Mouse (Mus musculus): Measurements from ENCODE around the gene Wdfy3. TPM values are rescaled to one million over a fixed set of nuclear protein-coding genes. Genes with fewer than 3 reads are reported as not detected.

The Wdfy3 gene
- polyA plus RNA-seq, 1 experiment from 2014 or later, result 14.3 TPM

DNA sequence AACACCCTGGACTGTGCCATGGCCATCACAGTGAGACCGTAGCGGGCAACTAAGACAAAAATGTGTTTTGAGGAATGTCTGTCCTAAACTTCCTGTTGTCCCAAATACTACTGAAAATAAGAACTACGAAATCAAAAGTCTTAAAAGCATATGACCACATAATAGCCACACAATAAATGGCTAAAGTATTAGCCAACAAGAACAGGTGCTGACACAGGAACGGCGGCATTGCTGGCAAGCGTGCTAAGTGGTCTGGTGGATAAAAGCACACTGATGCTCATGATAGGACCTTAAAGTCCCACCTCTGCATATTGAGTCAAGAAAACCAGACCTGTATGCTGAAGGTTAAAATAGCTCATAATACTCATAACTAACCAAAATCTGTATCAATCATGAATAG is 3.3 kb downstream of the Wdfy3 start:
- H3K4me1 ChIP-seq (ENCODE audit: control insufficient read depth, insufficient read depth, low read length), result peaks cover 33% of the 10 kb centered on the region
- ATAC-seq (replicated peaks; ENCODE audit: insufficient number of reproducible peaks, low FRiP score, low TSS enrichment), result no peak
- 94% methylated on average over 6 of the region's 6 CpGs for WGBS (ENCODE audit: insufficient replicate concordance)

DNA sequence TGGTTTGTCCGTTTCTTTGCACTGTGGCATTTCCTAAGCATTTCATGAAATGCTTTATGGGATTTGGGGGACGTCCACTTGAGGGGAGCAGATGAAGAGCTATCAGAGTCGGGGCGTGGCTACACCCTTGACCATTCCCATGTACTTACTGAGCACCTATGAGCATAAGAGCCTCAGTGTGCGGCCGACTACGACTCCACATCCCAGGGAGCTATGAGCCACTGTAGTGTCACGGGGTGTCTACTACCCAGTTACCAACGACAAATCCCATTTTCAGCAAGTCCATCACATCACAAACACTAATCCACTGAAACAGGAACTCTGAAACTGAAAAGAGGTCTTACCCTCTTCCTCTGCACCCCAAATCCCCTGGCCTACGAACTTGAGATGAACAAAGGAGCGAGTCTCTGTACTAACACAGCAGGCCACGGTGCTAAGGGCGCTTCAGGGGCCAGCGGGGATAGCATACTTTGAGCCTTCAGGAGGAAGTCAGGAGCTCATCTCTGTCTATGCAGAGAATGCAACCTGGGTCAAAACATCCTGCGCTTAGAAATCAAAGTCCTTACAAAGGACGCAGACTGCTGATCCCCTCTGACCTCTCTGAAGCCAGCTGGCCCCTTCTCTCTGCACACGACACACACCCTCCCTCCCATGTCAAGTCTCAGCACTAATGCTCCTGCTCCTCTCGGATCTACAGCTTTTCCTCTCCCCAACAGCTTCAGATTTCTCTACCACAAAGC is 6.5 kb downstream of the Wdfy3 start:
- Histone ChIP-seq H3K9ac (ENCODE audit: low read depth, low read length) (no peak overlapping the region), H3K4me3 (ENCODE audit: low read depth, low read length) (no peak overlapping the region), H3K9me3 (replicated peaks; ENCODE audit: control insufficient read depth, low read length) (no peaks in the 10 kb centered on the region), H3K27me3 (ENCODE audit: control insufficient read depth, insufficient read depth, low read length) (no peaks in the 10 kb centered on the region), H3K4me1 (ENCODE audit: control insufficient read depth, insufficient read depth, low read length) (peaks cover 31% of the 10 kb centered on the region), H3K4me2 (no peak overlapping the region), H3K27ac (ENCODE audit: low read depth, low read length) (no peak overlapping the region), H3K36me3 (ENCODE audit: control insufficient read depth, insufficient read depth, low read length) (peaks cover 4% of the 10 kb centered on the region; the same call in 1 of the 2 replicates)
- no peak for ATAC-seq (replicated peaks; ENCODE audit: insufficient number of reproducible peaks, low FRiP score, low TSS enrichment)
- WGBS (ENCODE audit: insufficient replicate concordance), result 53% methylated on average over 18 of the region's 18 CpGs

More for the DNA sequence above, 3.3 kb downstream of the Wdfy3 start:
- H3K36me3 ChIP-seq (ENCODE audit: control insufficient read depth, insufficient read depth, low read length), result peaks cover 4% of the 10 kb centered on the region; the same call in 1 of the 2 replicates
- H3K27ac ChIP-seq (ENCODE audit: low read depth, low read length), result no peak overlapping the region
- no peak overlapping the region for H3K4me3 ChIP-seq (ENCODE audit: low read depth, low read length)
- no peak overlapping the region for H3K9ac ChIP-seq (ENCODE audit: low read depth, low read length)
- H3K4me2 ChIP-seq, result no peak overlapping the region
- no peaks in the 10 kb centered on the region for H3K27me3 ChIP-seq (ENCODE audit: control insufficient read depth, insufficient read depth, low read length)
- H3K9me3 ChIP-seq (replicated peaks; ENCODE audit: control insufficient read depth, low read length), result no peaks in the 10 kb centered on the region

DNA sequence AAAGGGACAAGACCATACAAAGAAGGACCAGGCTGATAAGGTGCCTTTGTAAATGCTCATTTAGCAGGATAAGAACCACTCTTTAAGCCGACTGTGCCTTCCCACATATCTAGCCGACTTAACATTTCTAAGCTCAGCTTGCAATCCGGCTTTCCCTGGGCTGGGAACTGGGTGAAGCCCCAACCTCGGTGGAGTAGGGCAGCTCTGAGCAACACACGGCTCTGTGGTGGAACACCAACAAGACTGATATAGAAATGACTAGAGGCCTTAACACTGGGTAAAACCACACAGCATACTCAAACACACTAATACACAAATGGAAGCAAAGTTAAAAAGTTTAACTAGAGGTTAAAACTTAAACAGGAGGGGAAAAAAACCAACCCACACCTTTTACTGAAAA is 7.9 kb downstream of the Wdfy3 start:
- Histone ChIP-seq H3K9me3 (replicated peaks; ENCODE audit: control insufficient read depth, low read length) (no peaks in the 10 kb centered on the region), H3K9ac (ENCODE audit: low read depth, low read length) (no peak overlapping the region), H3K36me3 (ENCODE audit: control insufficient read depth, insufficient read depth, low read length) (peaks cover 1% of the 10 kb centered on the region; the same call in 1 of the 2 replicates), H3K4me1 (ENCODE audit: control insufficient read depth, insufficient read depth, low read length) (peaks cover 27% of the 10 kb centered on the region), H3K4me3 (ENCODE audit: low read depth, low read length) (no peak overlapping the region), H3K27me3 (ENCODE audit: control insufficient read depth, insufficient read depth, low read length) (no peaks in the 10 kb centered on the region), H3K27ac (ENCODE audit: low read depth, low read length) (no peak overlapping the region), H3K4me2 (no peak overlapping the region)
- 34% methylated on average over 5 of the region's 5 CpGs for WGBS (ENCODE audit: insufficient replicate concordance)
- ATAC-seq (replicated peaks; ENCODE audit: insufficient number of reproducible peaks, low FRiP score, low TSS enrichment), result no peak

DNA sequence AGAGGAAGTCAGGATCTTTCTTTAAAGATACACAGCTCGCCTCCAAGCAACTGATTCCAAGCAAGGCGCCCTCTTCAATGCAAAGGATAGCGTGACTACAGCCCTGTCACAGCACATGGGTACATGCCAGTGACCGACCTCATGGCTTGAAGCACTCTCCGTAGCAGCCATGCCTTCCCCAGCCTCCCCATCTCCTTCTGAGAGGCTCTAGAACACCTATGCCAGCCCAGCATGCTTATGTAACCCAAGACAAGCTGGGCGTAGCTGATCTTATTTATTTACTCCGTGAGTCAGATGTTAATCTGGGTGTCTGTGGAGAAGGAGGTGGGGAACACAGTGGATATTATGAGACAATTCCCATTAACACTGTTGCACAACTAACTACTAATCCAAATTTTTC is 13.8 kb downstream of the Wdfy3 start:
- H3K9me3 ChIP-seq (replicated peaks; ENCODE audit: control insufficient read depth, low read length), result no peaks in the 10 kb centered on the region
- no peaks in the 10 kb centered on the region for H3K36me3 ChIP-seq (ENCODE audit: control insufficient read depth, insufficient read depth, low read length)
- WGBS (ENCODE audit: insufficient replicate concordance), result 60% methylated on average over 7 of the region's 7 CpGs
- no peak for ATAC-seq (replicated peaks; ENCODE audit: insufficient number of reproducible peaks, low FRiP score, low TSS enrichment)
- H3K9ac ChIP-seq (ENCODE audit: low read depth, low read length), result no peak overlapping the region
- H3K4me3 ChIP-seq (ENCODE audit: low read depth, low read length), result no peak overlapping the region
- H3K4me1 ChIP-seq (ENCODE audit: control insufficient read depth, insufficient read depth, low read length), result peaks cover 11% of the 10 kb centered on the region
- H3K27me3 ChIP-seq (ENCODE audit: control insufficient read depth, insufficient read depth, low read length), result no peaks in the 10 kb centered on the region
- H3K4me2 ChIP-seq, result no peak overlapping the region
- H3K27ac ChIP-seq (ENCODE audit: low read depth, low read length), result no peak overlapping the region

DNA sequence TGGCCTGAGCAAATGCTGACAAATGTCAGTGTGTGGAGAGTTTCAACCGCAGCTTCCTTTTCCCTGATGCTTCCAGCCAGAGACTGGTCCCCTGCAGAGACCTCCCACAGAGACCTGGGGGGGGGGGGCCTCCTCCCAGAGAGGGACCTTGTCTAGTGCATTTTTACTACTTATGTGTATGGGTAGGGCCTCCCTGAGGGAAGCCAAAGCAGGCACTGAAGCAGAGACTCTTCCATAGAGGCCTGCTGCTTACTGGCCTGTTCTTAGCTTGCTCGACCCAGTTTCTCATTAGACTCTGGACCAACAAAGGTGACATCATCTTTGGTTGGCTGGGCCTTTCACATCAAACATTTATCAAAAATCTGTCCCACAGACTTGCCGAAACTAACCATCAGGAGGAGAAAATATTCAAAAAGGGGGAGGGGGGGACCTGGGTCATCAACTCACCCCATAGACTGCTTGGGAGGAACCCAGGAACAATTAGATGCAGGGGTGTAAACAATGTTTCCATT is 14.5 kb downstream of the Wdfy3 start:
- Histone ChIP-seq H3K9me3 (replicated peaks; ENCODE audit: control insufficient read depth, low read length) (no peaks in the 10 kb centered on the region), H3K4me2 (no peak overlapping the region), H3K36me3 (ENCODE audit: control insufficient read depth, insufficient read depth, low read length) (no peaks in the 10 kb centered on the region), H3K9ac (ENCODE audit: low read depth, low read length) (no peak overlapping the region), H3K4me1 (ENCODE audit: control insufficient read depth, insufficient read depth, low read length) (peaks cover 15% of the 10 kb centered on the region), H3K27me3 (ENCODE audit: control insufficient read depth, insufficient read depth, low read length) (no peaks in the 10 kb centered on the region), H3K4me3 (ENCODE audit: low read depth, low read length) (no peak overlapping the region), H3K27ac (ENCODE audit: low read depth, low read length) (no peak overlapping the region)
- no peak for ATAC-seq (replicated peaks; ENCODE audit: insufficient number of reproducible peaks, low FRiP score, low TSS enrichment)
- whole genome bisulfite sequencing (ENCODE audit: insufficient replicate concordance), result 43% methylated on average over 3 of the region's 3 CpGs

DNA sequence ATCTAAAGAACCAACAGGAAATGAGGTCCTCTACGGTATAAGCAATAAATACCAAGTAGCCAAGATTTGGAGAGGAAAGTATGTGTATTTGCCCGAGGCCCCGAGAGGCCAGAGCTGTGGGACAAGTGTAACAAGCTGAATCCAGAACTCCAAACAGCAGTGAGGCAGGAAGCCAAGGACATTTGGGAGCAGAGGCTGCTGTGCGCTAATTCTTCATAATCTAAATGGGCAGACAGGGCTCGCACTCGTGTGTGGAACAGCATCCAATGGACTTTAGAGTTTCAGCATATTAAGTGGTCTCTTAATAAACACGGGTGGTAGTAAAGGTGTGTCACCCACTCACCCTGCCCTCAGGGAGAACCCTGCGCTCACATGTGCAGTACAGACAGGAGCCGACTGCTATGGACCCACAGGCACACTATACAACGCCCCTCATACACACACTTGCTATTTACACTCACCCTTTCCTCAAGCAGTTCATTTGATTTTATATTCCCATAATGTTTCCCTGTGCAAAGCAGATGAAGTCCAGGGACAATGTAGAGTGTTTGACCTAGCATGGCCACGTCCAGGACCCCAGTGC is 15.1 kb downstream of the Wdfy3 start:
- H3K9ac ChIP-seq (ENCODE audit: low read depth, low read length), result no peak overlapping the region
- WGBS (ENCODE audit: insufficient replicate concordance), result 76% methylated on average over 11 of the region's 11 CpGs
- peaks cover 15% of the 10 kb centered on the region for H3K4me1 ChIP-seq (ENCODE audit: control insufficient read depth, insufficient read depth, low read length)
- no peak overlapping the region for H3K27ac ChIP-seq (ENCODE audit: low read depth, low read length)
- no peaks in the 10 kb centered on the region for H3K27me3 ChIP-seq (ENCODE audit: control insufficient read depth, insufficient read depth, low read length)
- no peak overlapping the region for H3K4me3 ChIP-seq (ENCODE audit: low read depth, low read length)
- H3K36me3 ChIP-seq (ENCODE audit: control insufficient read depth, insufficient read depth, low read length), result no peaks in the 10 kb centered on the region
- no peak for ATAC-seq (replicated peaks; ENCODE audit: insufficient number of reproducible peaks, low FRiP score, low TSS enrichment)
- no peaks in the 10 kb centered on the region for H3K9me3 ChIP-seq (replicated peaks; ENCODE audit: control insufficient read depth, low read length)
- H3K4me2 ChIP-seq, result no peak overlapping the region

DNA sequence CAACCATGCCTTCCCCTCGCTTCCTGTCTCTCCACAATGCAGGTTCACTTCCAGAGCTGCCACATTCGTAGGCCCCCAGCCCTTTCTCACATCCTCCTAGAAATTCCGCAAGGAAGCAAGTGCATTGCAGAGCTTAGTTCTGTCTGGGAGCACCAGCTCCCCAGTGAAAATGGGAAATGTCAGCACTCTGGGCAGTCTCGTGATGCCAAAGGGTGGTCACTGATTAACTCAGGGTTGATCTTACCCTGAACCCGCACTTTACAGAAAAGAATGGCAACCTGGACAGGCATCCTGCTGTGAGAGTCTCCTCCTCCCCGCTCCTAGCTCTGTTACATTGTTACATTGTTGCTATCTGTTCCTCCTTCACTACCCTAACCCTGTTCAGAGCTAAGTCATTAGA is 16.8 kb downstream of the Wdfy3 start:
- no peak overlapping the region for H3K4me2 ChIP-seq
- ATAC-seq (replicated peaks; ENCODE audit: insufficient number of reproducible peaks, low FRiP score, low TSS enrichment), result no peak
- 72% methylated on average over 6 of the region's 6 CpGs for whole genome bisulfite sequencing (ENCODE audit: insufficient replicate concordance)
- H3K4me3 ChIP-seq (ENCODE audit: low read depth, low read length), result no peak overlapping the region
- H3K27ac ChIP-seq (ENCODE audit: low read depth, low read length), result no peak overlapping the region
- peaks cover 15% of the 10 kb centered on the region for H3K4me1 ChIP-seq (ENCODE audit: control insufficient read depth, insufficient read depth, low read length)
- H3K9ac ChIP-seq (ENCODE audit: low read depth, low read length), result no peak overlapping the region
- H3K9me3 ChIP-seq (replicated peaks; ENCODE audit: control insufficient read depth, low read length), result no peaks in the 10 kb centered on the region
- no peaks in the 10 kb centered on the region for H3K27me3 ChIP-seq (ENCODE audit: control insufficient read depth, insufficient read depth, low read length)
- H3K36me3 ChIP-seq (ENCODE audit: control insufficient read depth, insufficient read depth, low read length), result no peaks in the 10 kb centered on the region; the same call in 1 of the 2 replicates

DNA sequence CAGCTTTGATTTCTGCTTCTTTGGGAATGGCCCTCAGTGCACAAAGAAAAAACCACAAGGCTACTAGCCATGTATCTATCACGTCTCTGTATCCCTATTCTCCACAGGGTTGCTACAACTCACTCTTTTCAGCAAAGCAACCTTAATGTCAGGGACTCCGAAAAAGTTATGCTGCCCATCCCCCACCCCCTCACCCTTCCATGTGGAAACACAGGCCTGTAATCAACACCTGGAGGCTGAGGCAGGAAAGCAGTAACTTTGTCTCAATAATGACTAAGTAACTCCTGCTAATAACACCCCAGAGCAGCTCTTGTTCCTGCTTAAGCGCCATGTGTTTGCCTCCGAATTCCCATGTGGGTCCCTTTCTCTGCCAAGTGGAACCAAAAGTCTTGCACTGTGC is 17.3 kb downstream of the Wdfy3 start:
- ATAC-seq (replicated peaks; ENCODE audit: insufficient number of reproducible peaks, low FRiP score, low TSS enrichment), result no peak
- no peaks in the 10 kb centered on the region for H3K27me3 ChIP-seq (ENCODE audit: control insufficient read depth, insufficient read depth, low read length)
- 85% methylated on average over 4 of the region's 4 CpGs for WGBS (ENCODE audit: insufficient replicate concordance)
- peaks cover 15% of the 10 kb centered on the region for H3K4me1 ChIP-seq (ENCODE audit: control insufficient read depth, insufficient read depth, low read length)
- no peak overlapping the region for H3K9ac ChIP-seq (ENCODE audit: low read depth, low read length)
- no peak overlapping the region for H3K27ac ChIP-seq (ENCODE audit: low read depth, low read length)
- no peaks in the 10 kb centered on the region; the same call in 1 of the 2 replicates for H3K36me3 ChIP-seq (ENCODE audit: control insufficient read depth, insufficient read depth, low read length)
- H3K9me3 ChIP-seq (replicated peaks; ENCODE audit: control insufficient read depth, low read length), result no peaks in the 10 kb centered on the region
- H3K4me2 ChIP-seq, result no peak overlapping the region
- no peak overlapping the region for H3K4me3 ChIP-seq (ENCODE audit: low read depth, low read length)

Measured in heart, embryonic 11.5 days (tissue).